In the genomic region with DNA sequence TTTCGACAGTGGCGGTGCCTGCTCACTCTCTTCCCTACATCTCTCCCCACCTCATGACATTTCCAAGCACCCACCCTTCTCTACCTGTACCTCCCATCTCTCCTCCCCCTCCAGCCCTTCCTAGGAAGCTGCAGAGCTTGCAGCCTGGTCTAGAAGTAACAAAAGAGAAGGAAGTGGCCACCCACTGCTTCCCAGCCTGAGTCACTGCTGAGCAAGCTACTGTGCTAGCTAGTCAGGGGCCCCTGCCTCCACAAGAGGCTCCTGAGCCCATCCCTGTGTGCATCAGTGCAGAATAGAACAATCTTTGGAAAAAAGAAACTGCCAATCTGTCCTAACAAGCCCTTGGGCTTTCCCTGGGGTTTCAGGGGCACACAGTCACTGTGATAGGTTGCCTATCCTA, we compare ENCODE assay signal across 26 mouse cellular contexts. TPM values are rescaled to one million over a fixed set of nuclear protein-coding genes. Genes with fewer than 3 reads are reported as not detected.
DNase-seq lines count a peak whose midpoint lies in the region; ATAC-seq and TF ChIP-seq lines count a peak whose summit lies in the region.
"Had no signal": no experiment of that assay in that cellular context is flagged by ENCODE, and none has a peak within 500 bp of the region (broad histone marks: within the 10 kb centered on the region; RNA-seq: fewer than 3 reads in every experiment).

No protein-coding gene starts in this region.

- no peak for TF ChIP-seq CTCF in midbrain, postnatal 0 days (IDR thresholded peaks at IDR 0.05)
- no peak for TF ChIP-seq CTCF in left cerebral cortex, adult 2 months (IDR thresholded peaks at IDR 0.05)

- H3K4me2 ChIP-seq in midbrain, embryonic 11.5 days = no peak overlapping the region
- H3K4me2 ChIP-seq in midbrain, postnatal 0 days (ENCODE audit: low read depth, low read length, poor library complexity, severe bottlenecking) = no peak overlapping the region
- H3K4me2 ChIP-seq in kidney, embryonic 15.5 days = no peak overlapping the region
- H3K4me2 ChIP-seq: embryonic facial prominence, embryonic 15.5 days; hindbrain, embryonic 12.5 days had no signal

- intact Hi-C loops in left cerebral cortex, adult 2 months (cut with DNase I) = no loop called here

- 96% methylated on average over 2 of the region's 2 CpGs for WGBS in midbrain, embryonic 11.5 days
- WGBS in midbrain, postnatal 0 days = 90% methylated on average over 2 of the region's 2 CpGs
- 95% methylated on average over 2 of the region's 2 CpGs for WGBS in kidney, embryonic 15.5 days
- 88% methylated on average over 2 of the region's 2 CpGs for WGBS in heart, embryonic 10.5 days

- H3K9me3 ChIP-seq in midbrain, embryonic 11.5 days (ENCODE audit: control insufficient read depth, low read length) = 0 out of 2 replicates have a peak, but pooled peaks cover 2% of the 10 kb centered on the region
- H3K9me3 ChIP-seq in midbrain, postnatal 0 days (ENCODE audit: low read length) = no peaks in the 10 kb centered on the region
- peaks cover 2% of the 10 kb centered on the region; the same call in 1 of the 2 replicates for H3K9me3 ChIP-seq in kidney, embryonic 15.5 days (replicated peaks)
- peaks cover 10% of the 10 kb centered on the region; the same call in 1 of the 2 replicates for H3K9me3 ChIP-seq in heart, embryonic 10.5 days
- H3K9me3 ChIP-seq: embryonic facial prominence, embryonic 15.5 days had no signal

- H3K9ac ChIP-seq in midbrain, embryonic 11.5 days (ENCODE audit: low read length) = no peak overlapping the region
- H3K9ac ChIP-seq in midbrain, postnatal 0 days (replicated peaks; ENCODE audit: low read length, poor library complexity, severe bottlenecking) = no peak overlapping the region
- H3K9ac ChIP-seq in kidney, embryonic 15.5 days = no peak overlapping the region
- H3K9ac ChIP-seq: embryonic facial prominence, embryonic 15.5 days; hindbrain, embryonic 12.5 days had no signal

- no peaks in the 10 kb centered on the region for H3K27me3 ChIP-seq in midbrain, embryonic 11.5 days (ENCODE audit: control insufficient read depth, insufficient read depth, low read length)
- no peaks in the 10 kb centered on the region for H3K27me3 ChIP-seq in midbrain, postnatal 0 days (ENCODE audit: insufficient read depth, low read length)
- no peaks in the 10 kb centered on the region for H3K27me3 ChIP-seq in kidney, embryonic 15.5 days
- no peaks in the 10 kb centered on the region for H3K27me3 ChIP-seq in heart, embryonic 10.5 days (ENCODE audit: insufficient read depth, poor library complexity, severe bottlenecking)
- H3K27me3 ChIP-seq: CH12.LX; embryonic facial prominence, embryonic 15.5 days; Patski had no signal

- ATAC-seq in midbrain, embryonic 11.5 days (ENCODE audit: low FRiP score) = no peak
- no peak for ATAC-seq in midbrain, postnatal 0 days (ENCODE audit: low FRiP score)
- ATAC-seq in kidney, embryonic 15.5 days (replicated peaks; ENCODE audit: low FRiP score) = no peak
- ATAC-seq: activated CD4-positive, CD25-positive, alpha-beta regulatory T cell, adult 4 months; forebrain, embryonic 14.5 days; hindbrain, embryonic 16.5 days; Patski had no signal

- DNase-seq in layer of hippocampus, adult 18-20 months (ENCODE audit: low spot score in 2 of 2) = peak; percentile 16 to 21
- no peak for DNase-seq in layer of hippocampus, postnatal 10 days (ENCODE audit: low spot score in 2 of 2)
- DNase-seq in midbrain, embryonic 11.5 days (ENCODE audit: low spot score, missing footprints) = peak; percentile 2
- no peak for DNase-seq in midbrain, postnatal 0 days (ENCODE audit: low spot score)
- DNase-seq in brain, adult 2 months (ENCODE audit: low read depth, low spot score) = peak; percentile 85
- peak; percentile 50 to 60 for DNase-seq in left cerebral cortex, adult 2 months (ENCODE audit: extremely low spot score in 1 of 2, low spot score in 2 of 2)
- DNase-seq in heart, embryonic 10.5 days (ENCODE audit: low spot score) = no peak
- DNase-seq: adrenal gland, postnatal 14 days; cerebellum, adult 18-20 months; cerebellum, postnatal 10 days; embryo, embryonic 11 days; gastrocnemius, postnatal 36 days; heart, adult 11 months; heart, postnatal 10 days; heart, postnatal 4 days had no signal

- no peak overlapping the region for H3K27ac ChIP-seq in midbrain, embryonic 11.5 days (ENCODE audit: low read depth, low read length)
- no peak overlapping the region for H3K27ac ChIP-seq in midbrain, postnatal 0 days (ENCODE audit: low read depth, low read length)
- peak overlapping the region; percentile 32; the same call in 1 of the 2 replicates for H3K27ac ChIP-seq in left cerebral cortex, adult 2 months
- H3K27ac ChIP-seq in kidney, embryonic 15.5 days = no peak overlapping the region
- H3K27ac ChIP-seq in heart, embryonic 10.5 days = no peak overlapping the region
- H3K27ac ChIP-seq: embryonic facial prominence, embryonic 15.5 days; forebrain, embryonic 10.5 days; hindbrain, embryonic 12.5 days had no signal

- H3K36me3 ChIP-seq in midbrain, embryonic 11.5 days (ENCODE audit: control insufficient read depth, insufficient read depth, low read length) = no peaks in the 10 kb centered on the region
- no peaks in the 10 kb centered on the region for H3K36me3 ChIP-seq in midbrain, postnatal 0 days (ENCODE audit: insufficient read depth, low read length)
- no peaks in the 10 kb centered on the region for H3K36me3 ChIP-seq in kidney, embryonic 15.5 days
- no peaks in the 10 kb centered on the region for H3K36me3 ChIP-seq in heart, embryonic 10.5 days
- H3K36me3 ChIP-seq: embryonic facial prominence, embryonic 15.5 days; forebrain, embryonic 10.5 days; hindbrain, embryonic 12.5 days had no signal

- H3K4me1 ChIP-seq in midbrain, embryonic 11.5 days (ENCODE audit: control insufficient read depth, insufficient read depth, low read length) = no peaks in the 10 kb centered on the region
- no peaks in the 10 kb centered on the region for H3K4me1 ChIP-seq in midbrain, postnatal 0 days (ENCODE audit: insufficient read depth, low read length)
- H3K4me1 ChIP-seq in kidney, embryonic 15.5 days = no peaks in the 10 kb centered on the region
- H3K4me1 ChIP-seq in heart, embryonic 10.5 days = no peaks in the 10 kb centered on the region
- H3K4me1 ChIP-seq: embryonic facial prominence, embryonic 15.5 days; forebrain, embryonic 10.5 days; hindbrain, embryonic 12.5 days had no signal

- no peak overlapping the region for H3K4me3 ChIP-seq in midbrain, embryonic 11.5 days (ENCODE audit: low read depth, low read length)
- no peak overlapping the region for H3K4me3 ChIP-seq in midbrain, postnatal 0 days (ENCODE audit: low read depth, low read length)
- no peak overlapping the region for H3K4me3 ChIP-seq in left cerebral cortex, adult 2 months
- H3K4me3 ChIP-seq in kidney, embryonic 15.5 days (replicated peaks) = no peak overlapping the region
- no peak overlapping the region for H3K4me3 ChIP-seq in heart, embryonic 10.5 days
- H3K4me3 ChIP-seq: embryonic facial prominence, embryonic 15.5 days; erythroblast, embryonic 14.5 days; forebrain, embryonic 10.5 days; hindbrain, embryonic 12.5 days had no signal

RNA-seq across cellular contexts. Expression of a gene that starts 31.7 kb away (rescaled TPM):
- total RNA-seq in layer of hippocampus, adult 18-20 months (2021) = 10 to 100 TPM; 30.0 to 40.3 TPM
- 10 to 100 TPM; 96.1 to 97.0 TPM for total RNA-seq in layer of hippocampus, postnatal 10 days (2021)
- polyA plus RNA-seq in midbrain, embryonic 11.5 days (2014; fragmentation: Nextera tagmentation; extraction: Ambion mirVana) = 15.2 and 16.5 TPM in 2 replicates
- 115 and 145 TPM in 2 replicates for total RNA-seq in midbrain, postnatal 0 days (2014; rRNA removed)
- 146 TPM in 2 replicates for polyA plus RNA-seq in midbrain, postnatal 0 days (2015; fragmentation: Nextera tagmentation; extraction: Ambion mirVana)
- total RNA-seq in left cerebral cortex, adult 2 months (2021) = 10 to 100 TPM; 68.8 to 75.2 TPM
- polyA plus RNA-seq in kidney, embryonic 15.5 days (2015; fragmentation: Nextera tagmentation; extraction: Ambion mirVana) = 1.2 and 1.4 TPM in 2 replicates
- polyA plus RNA-seq in heart, embryonic 10.5 days (2016; fragmentation: Nextera tagmentation; extraction: Ambion mirVana) = 0.16 and 0.68 TPM in 2 replicates
- total RNA-seq: CH12.LX; common myeloid progenitor, adult 5-6 weeks had no signal
- polyA plus RNA-seq: activated CD4-positive, CD25-positive, alpha-beta regulatory T cell, adult 4 months; Patski had no signal

Comparison
In these comparisons a context has a peak if more than half of its experiments do, and no peak if none do; other contexts are left out.
1. DNase-seq: peak in layer of hippocampus, adult 18-20 months (2 of 2), midbrain, embryonic 11.5 days (single experiment), brain, adult 2 months (single experiment) and left cerebral cortex, adult 2 months (2 of 2); none in layer of hippocampus, postnatal 10 days (0 of 2), midbrain, postnatal 0 days (single experiment) and heart, embryonic 10.5 days (single experiment).